Mouse (Mus musculus) lung, postnatal 0 days (tissue): ENCODE results near the gene Fyn. TPM values are rescaled to one million over a fixed set of nuclear protein-coding genes. Genes with fewer than 3 reads are reported as not detected.
A peak's percentile ranks its signal among the peaks of the same experiment; 100 is the strongest.

Experiments
- ATAC-seq: fragments of 200-750 bp; cut with Nextera tagmentation; 2 replicates; pipeline ENCODE4 v1.8.0; 2017; ENCODE audit warnings: moderate library complexity
- DNase-seq: peaks from one replicate; pipeline ENCODE4 v3.0.0-alpha.2; 2016; ENCODE audit warnings: low spot score
- H3K27ac ChIP-seq: fragments of 300-500 bp; sonication (generic); 2 replicates; pipeline ENCODE4 v1.5.1; 2014; ENCODE audit warnings: antibody characterized with exemption, mild to moderate bottlenecking, low read length, mixed read lengths
- H3K27me3 ChIP-seq: fragments of 300-500 bp; sonication (generic); replicated peaks from 2 replicates; pipeline ENCODE4 v1.6.1; 2014; ENCODE audit warnings: low read length, mixed read lengths; ENCODE audit not compliant: insufficient read depth
- H3K36me3 ChIP-seq: fragments of 300-500 bp; sonication (generic); 2 replicates; pipeline ENCODE4 v1.6.1; 2014; ENCODE audit warnings: low read length, mixed read lengths; ENCODE audit not compliant: insufficient read depth
- H3K4me1 ChIP-seq: fragments of 300-500 bp; sonication (generic); 2 replicates; pipeline ENCODE4 v1.6.1; 2014; ENCODE audit warnings: antibody characterized with exemption, low read depth, low read length, mixed read lengths; ENCODE audit not compliant: insufficient read depth
- H3K4me2 ChIP-seq: fragments of 300-500 bp; sonication (generic); replicated peaks from 2 replicates; pipeline ENCODE4 v1.6.1; 2014; ENCODE audit warnings: low read depth, mild to moderate bottlenecking, low read length, moderate library complexity, mixed read lengths
- H3K4me3 ChIP-seq: fragments of 300-500 bp; sonication (generic); 2 replicates; pipeline ENCODE4 v1.5.1; 2014; ENCODE audit warnings: low read depth, low read length
- H3K9ac ChIP-seq: fragments of 300-500 bp; sonication (generic); replicated peaks from 2 replicates; pipeline ENCODE4 v1.6.1; 2014; ENCODE audit warnings: low read depth, mild to moderate bottlenecking
- H3K9me3 ChIP-seq: fragments of 300-500 bp; sonication (generic); 2 replicates; pipeline ENCODE4 v1.6.1; 2016; ENCODE audit warnings: low read length, mixed read lengths
- CTCF ChIP-seq: IDR thresholded peaks from 2 replicates; pipeline ENCODE4 v1.5.1; 2016; ENCODE audit warnings: antibody characterized with exemption, mild to moderate bottlenecking
- EP300 ChIP-seq: IDR thresholded peaks from 2 replicates; pipeline ENCODE4 v1.6.1; 2016; ENCODE audit warnings: antibody characterized with exemption, mild to moderate bottlenecking, control low read depth
- WGBS: fragments of 180-500 bp; shearing (Covaris S2); extraction: QIAGEN DNeasy Blood & Tissue Kit; methylation state at CpG from one replicate; pipeline ENCODE4 v1.1.7; 2014; 5-methylcytosine and 5-hydroxymethylcytosine counted together
- polyA plus RNA-seq: library from polyadenylated mRNA; unstranded; fragments of >200 nt; fragmentation: Nextera tagmentation; extraction: Ambion mirVana; gene quantifications from 2 replicates; pipeline ENCODE4 v1.2.1, GENCODE M21; 2015

Gene Fyn
- polyA plus RNA-seq, 1 experiment from 2014 or later = 23.0 TPM

- Histone ChIP-seq H3K9me3 (no peaks in the 10 kb centered on the region), H3K9ac (no peak overlapping the region), H3K4me3 (no peak overlapping the region), H3K27me3 (no peaks in the 10 kb centered on the region), H3K27ac (no peak overlapping the region), H3K4me2 (no peak overlapping the region), H3K36me3 (no peaks in the 10 kb centered on the region), H3K4me1 (peaks cover 5% of the 10 kb centered on the region; the same call in 1 of the 2 replicates)
- DNase-seq (no peak), ATAC-seq (peak; percentile 50)
- TF ChIP-seq EP300 (no peak), CTCF (no peak)
- WGBS = 45% methylated on average over 7 of the region's 7 CpGs
Measured at GRCm38 (mm10) chr10:39472923-39473322, 104.3 kb downstream of the Fyn start.

GRCm38 (mm10) chr10:39479361-39479760 lies 110.7 kb downstream of the Fyn start:
- Histone ChIP-seq H3K9me3 (peaks cover 3% of the 10 kb centered on the region; the same call in 1 of the 2 replicates), H3K27me3 (no peaks in the 10 kb centered on the region), H3K4me1 (0 out of 2 replicates have a peak, but pooled peaks cover 2% of the 10 kb centered on the region), H3K4me3 (no peak overlapping the region), H3K9ac (no peak overlapping the region), H3K4me2 (no peak overlapping the region), H3K27ac (no peak overlapping the region), H3K36me3 (no peaks in the 10 kb centered on the region)
- DNase-seq (no peak), ATAC-seq (no peak)
- no peak for TF ChIP-seq CTCF
- TF ChIP-seq EP300 = no peak
- WGBS = 88% methylated on average over 1 of the region's 1 CpGs

- TF ChIP-seq EP300 = no peak
- 0 out of 2 replicates have a peak, but pooled peaks have one; percentile 12 for TF ChIP-seq CTCF
- Histone ChIP-seq H3K9me3 (peaks cover 3% of the 10 kb centered on the region; the same call in 1 of the 2 replicates), H3K27me3 (no peaks in the 10 kb centered on the region), H3K4me1 (0 out of 2 replicates have a peak, but pooled peaks cover 2% of the 10 kb centered on the region), H3K36me3 (no peaks in the 10 kb centered on the region), H3K27ac (no peak overlapping the region), H3K9ac (no peak overlapping the region), H3K4me2 (no peak overlapping the region), H3K4me3 (no peak overlapping the region)
- 34% methylated on average over 8 of the region's 8 CpGs for WGBS
- no peak for ATAC-seq
- DNase-seq = no peak
Measured at GRCm38 (mm10) chr10:39484382-39484826, 115.7 kb downstream of the Fyn start.

- 53% methylated on average over 6 of the region's 6 CpGs for WGBS
Measured at GRCm38 (mm10) chr10:39484892-39485291, 116.2 kb downstream of the Fyn start.

GRCm38 (mm10) chr10:39485939-39486338 lies 117.3 kb downstream of the Fyn start:
- TF ChIP-seq EP300 = no peak
- no peak for TF ChIP-seq CTCF
- no peak overlapping the region for H3K4me3 ChIP-seq
- DNase-seq = no peak
- 66% methylated on average over 4 of the region's 4 CpGs for WGBS
- H3K4me1 ChIP-seq = 0 out of 2 replicates have a peak, but pooled peaks cover 2% of the 10 kb centered on the region
- no peaks in the 10 kb centered on the region for H3K36me3 ChIP-seq
- peaks cover 3% of the 10 kb centered on the region; the same call in 1 of the 2 replicates for H3K9me3 ChIP-seq
- H3K4me2 ChIP-seq = no peak overlapping the region
- H3K27ac ChIP-seq = no peak overlapping the region
- no peak overlapping the region for H3K9ac ChIP-seq
- ATAC-seq = no peak
- no peaks in the 10 kb centered on the region for H3K27me3 ChIP-seq

More at GRCm38 (mm10) chr10:39484892-39485291, 116.2 kb downstream of the Fyn start:
- Histone ChIP-seq H3K27me3 (no peaks in the 10 kb centered on the region), H3K9me3 (peaks cover 3% of the 10 kb centered on the region; the same call in 1 of the 2 replicates), H3K27ac (no peak overlapping the region), H3K9ac (no peak overlapping the region), H3K4me3 (no peak overlapping the region), H3K4me2 (no peak overlapping the region), H3K36me3 (no peaks in the 10 kb centered on the region), H3K4me1 (0 out of 2 replicates have a peak, but pooled peaks cover 2% of the 10 kb centered on the region)
- no peak for ATAC-seq
- DNase-seq = no peak
- TF ChIP-seq EP300 = no peak
- no peak for TF ChIP-seq CTCF

- Histone ChIP-seq H3K27me3 (no peaks in the 10 kb centered on the region), H3K9me3 (peaks cover 3% of the 10 kb centered on the region; the same call in 1 of the 2 replicates), H3K4me1 (0 out of 2 replicates have a peak, but pooled peaks cover 2% of the 10 kb centered on the region), H3K27ac (no peak overlapping the region), H3K36me3 (no peaks in the 10 kb centered on the region), H3K4me2 (no peak overlapping the region), H3K9ac (no peak overlapping the region), H3K4me3 (no peak overlapping the region)
- DNase-seq = no peak
- no peak for TF ChIP-seq CTCF
- no peak for TF ChIP-seq EP300
- no peak for ATAC-seq
- WGBS = 46% methylated on average over 11 of the region's 11 CpGs
Measured at GRCm38 (mm10) chr10:39486501-39487450, 118.1 kb downstream of the Fyn start.
